Mouse (Mus musculus): ENCODE measurements around the gene Mapkapk2. TPM values are rescaled to one million over a fixed set of nuclear protein-coding genes. Genes with fewer than 3 reads are reported as not detected.

Gene Mapkapk2
- polyA plus RNA-seq, 1 experiment from 2014 or later: 40.4 TPM

DNA sequence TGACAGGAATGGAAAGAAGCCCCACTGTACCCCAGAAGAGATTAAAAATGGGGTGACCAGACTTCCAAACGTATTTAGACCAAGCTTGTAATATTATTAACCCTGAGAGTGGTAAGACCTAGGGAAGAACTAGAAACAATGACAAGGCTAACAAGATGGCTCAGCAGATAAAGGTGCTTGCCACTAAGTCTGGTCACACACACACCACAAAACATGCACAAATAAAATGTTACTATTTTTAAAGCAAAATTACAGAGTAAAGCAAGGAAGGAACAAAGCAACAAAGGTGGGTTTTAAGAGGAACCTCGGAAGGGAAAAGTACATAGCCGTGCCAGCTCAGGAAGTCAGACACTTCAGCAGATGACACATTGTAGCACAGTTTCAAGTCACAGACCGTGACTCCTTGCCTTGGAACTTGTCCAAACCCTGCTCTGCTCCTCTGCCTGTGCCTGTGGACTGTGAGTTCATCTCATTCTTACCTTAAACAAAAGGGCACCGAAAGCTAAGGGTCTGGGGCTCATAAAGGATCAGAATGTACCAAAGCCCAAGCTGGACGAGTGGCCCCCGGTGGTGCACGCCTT, 37.4 kb upstream of the Mapkapk2 start:
- ATAC-seq (ENCODE audit: insufficient number of reproducible peaks, insufficient read depth, low FRiP score, low TSS enrichment, low read depth): no peak
- Histone ChIP-seq H3K36me3 (peaks cover 5% of the 10 kb centered on the region), H3K27me3 (0 out of 2 replicates have a peak, but pooled peaks cover 3% of the 10 kb centered on the region), H3K4me2 (no peak overlapping the region), H3K27ac (no peak overlapping the region), H3K9me3 (no peaks in the 10 kb centered on the region), H3K4me1 (peaks cover 8% of the 10 kb centered on the region), H3K9ac (0 out of 2 replicates have a peak overlapping the region, but pooled peaks have one; percentile 6), H3K4me3 (no peak overlapping the region)
- WGBS: 75% methylated on average over 8 of the region's 8 CpGs

DNA sequence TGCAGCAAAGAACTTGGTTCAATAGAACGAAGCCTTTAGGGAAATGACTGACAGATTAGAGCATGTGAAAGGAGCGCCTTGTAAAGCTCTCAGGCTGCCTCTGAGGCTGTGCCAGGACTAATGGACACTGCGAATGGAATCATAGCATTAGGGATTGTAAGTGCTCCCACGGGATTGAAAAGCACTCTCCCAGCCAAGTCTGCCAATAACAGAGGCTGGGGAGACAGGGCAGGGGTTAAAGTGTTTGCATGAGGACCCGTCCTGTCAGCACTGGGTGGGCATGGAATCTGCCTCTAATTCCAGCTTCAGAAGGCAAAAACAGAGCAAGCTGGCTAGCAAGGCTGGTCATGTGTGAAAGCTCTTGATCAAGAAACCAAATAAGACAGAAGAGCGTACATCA, 36.6 kb upstream of the Mapkapk2 start:
- Histone ChIP-seq H3K4me2 (no peak overlapping the region), H3K27me3 (0 out of 2 replicates have a peak, but pooled peaks cover 3% of the 10 kb centered on the region), H3K36me3 (peaks cover 13% of the 10 kb centered on the region), H3K9ac (no peak overlapping the region), H3K4me3 (no peak overlapping the region), H3K9me3 (no peaks in the 10 kb centered on the region), H3K4me1 (peaks cover 5% of the 10 kb centered on the region), H3K27ac (no peak overlapping the region)
- WGBS: 77% methylated on average over 6 of the region's 6 CpGs
- ATAC-seq (ENCODE audit: insufficient number of reproducible peaks, insufficient read depth, low FRiP score, low TSS enrichment, low read depth): no peak

DNA sequence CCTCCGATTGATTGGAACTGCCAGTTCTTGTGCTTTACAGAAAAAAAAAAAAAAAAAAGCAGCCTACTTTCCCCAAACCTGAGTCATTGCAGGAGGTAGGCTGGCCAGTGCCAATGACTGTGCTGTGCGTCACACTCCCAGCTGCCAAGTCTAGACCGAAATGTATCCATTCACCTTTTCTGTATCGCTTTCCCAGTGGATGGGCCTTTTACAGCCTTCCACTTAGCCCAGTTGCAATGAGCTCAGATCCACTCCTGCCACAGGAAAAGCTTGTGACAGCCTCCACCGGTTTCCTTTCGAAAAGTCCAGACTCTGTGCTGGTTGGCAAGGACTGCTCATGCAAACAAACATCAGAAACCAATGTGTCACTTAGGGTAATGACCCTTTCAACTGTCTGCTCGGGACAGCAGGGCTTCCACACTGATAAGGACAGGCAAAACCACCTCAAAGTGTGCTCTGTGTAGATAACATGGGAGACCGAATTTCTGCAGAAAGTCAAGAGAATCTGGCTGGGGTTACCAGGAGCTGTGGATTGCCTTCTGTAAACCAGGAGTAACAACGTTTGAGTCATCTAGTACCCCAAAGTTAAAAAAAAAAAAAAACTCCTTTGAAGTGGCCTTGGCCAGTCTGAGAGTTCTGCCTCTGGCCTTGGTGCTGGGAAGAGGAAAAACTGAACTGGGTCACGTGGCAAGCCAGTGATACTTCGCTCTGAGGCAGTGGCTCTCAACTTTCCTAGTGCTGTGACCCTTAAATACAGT, 28.5 kb upstream of the Mapkapk2 start:
- Histone ChIP-seq H3K4me1 (no peaks in the 10 kb centered on the region), H3K36me3 (peaks cover 23% of the 10 kb centered on the region), H3K27me3 (no peaks in the 10 kb centered on the region), H3K9me3 (no peaks in the 10 kb centered on the region), H3K27ac (no peak overlapping the region), H3K9ac (no peak overlapping the region), H3K4me3 (no peak overlapping the region), H3K4me2 (no peak overlapping the region)
- WGBS: 77% methylated on average over 11 of the region's 11 CpGs
- ATAC-seq (ENCODE audit: insufficient number of reproducible peaks, insufficient read depth, low FRiP score, low TSS enrichment, low read depth): no peak

DNA sequence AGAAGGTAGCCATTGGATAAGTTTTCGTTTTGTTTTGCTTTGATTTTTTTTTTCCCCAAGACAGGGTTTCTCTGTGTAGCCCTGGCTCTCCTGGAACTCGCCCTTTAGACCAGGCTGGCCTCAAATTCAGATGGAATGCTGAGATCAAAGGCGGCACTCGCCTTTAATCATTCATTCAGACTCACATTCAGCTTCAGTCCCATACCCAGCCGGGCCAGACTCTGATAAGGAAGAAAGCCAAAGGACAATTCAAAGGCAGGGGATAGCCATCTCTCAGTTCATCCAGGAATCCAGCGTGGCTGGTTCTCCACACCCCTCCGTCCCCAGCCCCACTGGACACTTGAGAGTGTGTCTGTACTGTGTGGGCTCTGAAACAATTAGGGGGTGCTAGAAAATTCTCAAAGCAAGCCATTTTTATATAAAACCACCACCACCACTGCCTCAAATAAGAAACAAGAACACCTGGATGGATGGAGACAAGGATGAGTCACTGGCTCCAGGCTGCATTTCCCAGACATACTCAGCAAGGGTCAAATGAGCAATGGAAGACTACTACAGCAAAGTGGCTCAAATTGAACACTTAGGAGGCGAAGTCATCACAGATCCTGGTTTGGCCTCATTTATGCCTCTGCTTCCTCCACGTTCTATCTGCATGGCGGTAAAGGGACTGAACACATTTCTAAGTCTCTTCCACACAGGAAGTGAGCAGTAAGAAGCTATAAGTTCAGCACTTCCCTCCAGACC, 26.1 kb upstream of the Mapkapk2 start:
- peaks cover 5% of the 10 kb centered on the region for H3K36me3 ChIP-seq
- no peaks in the 10 kb centered on the region for H3K9me3 ChIP-seq
- H3K9ac ChIP-seq: no peak overlapping the region
- 61% methylated on average over 10 of the region's 10 CpGs for WGBS
- ATAC-seq (ENCODE audit: insufficient number of reproducible peaks, insufficient read depth, low FRiP score, low TSS enrichment, low read depth): no peak
- 0 out of 2 replicates have a peak, but pooled peaks cover 2% of the 10 kb centered on the region for H3K4me1 ChIP-seq
- H3K4me2 ChIP-seq: no peak overlapping the region
- H3K27me3 ChIP-seq: no peaks in the 10 kb centered on the region
- no peak overlapping the region for H3K27ac ChIP-seq
- H3K4me3 ChIP-seq: no peak overlapping the region

DNA sequence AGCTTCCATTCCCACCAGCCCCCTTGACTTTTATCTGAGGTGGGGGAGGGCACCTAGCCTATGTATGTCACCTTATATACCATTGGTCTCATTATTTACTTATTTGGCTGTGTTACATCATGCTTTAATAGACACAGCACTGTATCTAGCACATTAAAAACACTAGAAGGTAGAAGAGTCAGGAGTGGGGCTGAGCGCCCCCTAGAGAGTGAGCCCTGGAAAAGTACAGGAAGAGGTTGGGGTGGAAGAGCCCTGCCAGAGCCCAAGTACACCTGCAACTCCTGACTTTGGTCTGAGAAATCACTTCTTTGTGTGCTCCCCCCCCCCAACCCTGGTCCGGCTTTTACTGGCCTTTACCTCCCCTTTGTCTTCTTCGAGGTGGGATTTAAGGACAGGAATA, 24.4 kb upstream of the Mapkapk2 start:
- Histone ChIP-seq H3K27me3 (no peaks in the 10 kb centered on the region), H3K9ac (no peak overlapping the region), H3K4me2 (no peak overlapping the region), H3K36me3 (no peaks in the 10 kb centered on the region), H3K4me3 (no peak overlapping the region), H3K9me3 (no peaks in the 10 kb centered on the region), H3K27ac (no peak overlapping the region), H3K4me1 (peaks cover 3% of the 10 kb centered on the region; the same call in 1 of the 2 replicates)
- WGBS: 37% methylated on average over 3 of the region's 3 CpGs
- ATAC-seq (ENCODE audit: insufficient number of reproducible peaks, insufficient read depth, low FRiP score, low TSS enrichment, low read depth): no peak

DNA sequence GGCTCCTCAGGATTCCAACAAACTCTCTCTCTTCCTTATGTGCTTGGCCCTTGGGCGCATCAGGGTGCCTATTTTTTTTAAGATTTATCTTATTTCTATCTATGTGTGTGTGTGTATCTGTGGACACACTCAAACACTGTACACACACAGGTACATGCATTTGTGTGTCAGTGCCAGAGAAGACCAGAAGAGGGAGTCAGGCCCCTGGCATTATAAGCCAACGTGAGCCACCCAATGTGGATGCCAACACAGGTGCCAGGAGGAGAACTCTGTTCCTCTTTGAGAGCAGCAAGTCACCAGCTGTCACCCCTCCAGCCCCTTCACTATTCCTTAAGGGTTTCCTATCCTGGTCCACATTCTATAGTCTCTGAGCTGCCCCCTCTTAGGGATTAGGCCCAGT, 21.4 kb upstream of the Mapkapk2 start:
- WGBS: 65% methylated on average over 2 of the region's 2 CpGs
- Histone ChIP-seq H3K9me3 (no peaks in the 10 kb centered on the region), H3K4me1 (peaks cover 10% of the 10 kb centered on the region), H3K27me3 (0 out of 2 replicates have a peak, but pooled peaks cover 3% of the 10 kb centered on the region), H3K36me3 (no peaks in the 10 kb centered on the region), H3K4me3 (no peak overlapping the region), H3K27ac (no peak overlapping the region), H3K4me2 (no peak overlapping the region), H3K9ac (no peak overlapping the region)
- no peak for ATAC-seq (ENCODE audit: insufficient number of reproducible peaks, insufficient read depth, low FRiP score, low TSS enrichment, low read depth)

- H3K27me3 ChIP-seq: 0 out of 2 replicates have a peak, but pooled peaks cover 3% of the 10 kb centered on the region
- no peak overlapping the region for H3K27ac ChIP-seq
- no peak overlapping the region for H3K9ac ChIP-seq
- 47% methylated on average over 10 of the region's 10 CpGs for WGBS
- H3K36me3 ChIP-seq: no peaks in the 10 kb centered on the region
- H3K4me2 ChIP-seq: no peak overlapping the region
- H3K4me1 ChIP-seq: peaks cover 10% of the 10 kb centered on the region
- no peaks in the 10 kb centered on the region for H3K9me3 ChIP-seq
- no peak overlapping the region for H3K4me3 ChIP-seq
- no peak for ATAC-seq (ENCODE audit: insufficient number of reproducible peaks, insufficient read depth, low FRiP score, low TSS enrichment, low read depth)
Measured at GRCm38 (mm10) chr1:131118530-131118929, 20.9 kb upstream of the Mapkapk2 start.

- ATAC-seq (ENCODE audit: insufficient number of reproducible peaks, insufficient read depth, low FRiP score, low TSS enrichment, low read depth): no peak
- 0 out of 2 replicates have a peak, but pooled peaks cover 3% of the 10 kb centered on the region for H3K27me3 ChIP-seq
- no peak overlapping the region for H3K9ac ChIP-seq
- H3K27ac ChIP-seq: peak overlapping the region; percentile 35; the same call in 1 of the 2 replicates
- H3K4me3 ChIP-seq: no peak overlapping the region
- H3K36me3 ChIP-seq: no peaks in the 10 kb centered on the region
- peaks cover 10% of the 10 kb centered on the region for H3K4me1 ChIP-seq
- no peaks in the 10 kb centered on the region for H3K9me3 ChIP-seq
- 40% methylated on average over 13 of the region's 13 CpGs for WGBS
- no peak overlapping the region for H3K4me2 ChIP-seq
Measured at GRCm38 (mm10) chr1:131116430-131117011, 18.9 kb upstream of the Mapkapk2 start.

DNA sequence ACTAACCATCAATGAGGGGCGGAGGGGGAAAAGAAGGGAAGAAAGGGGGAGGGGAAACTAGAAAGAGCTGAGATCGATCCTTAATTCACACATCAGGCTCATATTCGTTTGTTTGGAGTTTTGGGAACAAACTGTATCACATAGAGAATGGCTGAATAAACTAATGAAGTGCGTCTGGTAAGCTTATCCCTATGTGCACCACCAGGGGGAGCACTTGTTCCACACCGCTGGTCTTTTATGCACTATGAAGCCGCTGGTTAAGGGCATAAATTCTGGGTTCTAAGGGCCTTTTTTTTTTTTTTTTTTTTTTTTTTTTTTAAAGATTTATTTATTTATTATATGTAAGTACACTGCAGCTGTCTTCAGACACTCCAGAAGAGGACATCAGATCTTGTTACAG, 18.3 kb upstream of the Mapkapk2 start:
- no peak overlapping the region for H3K9ac ChIP-seq
- H3K4me1 ChIP-seq: peaks cover 13% of the 10 kb centered on the region
- 10% methylated on average over 6 of the region's 6 CpGs for WGBS
- H3K36me3 ChIP-seq: no peaks in the 10 kb centered on the region
- no peak overlapping the region for H3K4me2 ChIP-seq
- H3K4me3 ChIP-seq: no peak overlapping the region
- no peak for ATAC-seq (ENCODE audit: insufficient number of reproducible peaks, insufficient read depth, low FRiP score, low TSS enrichment, low read depth)
- H3K27me3 ChIP-seq: 0 out of 2 replicates have a peak, but pooled peaks cover 3% of the 10 kb centered on the region
- no peak overlapping the region for H3K27ac ChIP-seq
- H3K9me3 ChIP-seq: no peaks in the 10 kb centered on the region

DNA sequence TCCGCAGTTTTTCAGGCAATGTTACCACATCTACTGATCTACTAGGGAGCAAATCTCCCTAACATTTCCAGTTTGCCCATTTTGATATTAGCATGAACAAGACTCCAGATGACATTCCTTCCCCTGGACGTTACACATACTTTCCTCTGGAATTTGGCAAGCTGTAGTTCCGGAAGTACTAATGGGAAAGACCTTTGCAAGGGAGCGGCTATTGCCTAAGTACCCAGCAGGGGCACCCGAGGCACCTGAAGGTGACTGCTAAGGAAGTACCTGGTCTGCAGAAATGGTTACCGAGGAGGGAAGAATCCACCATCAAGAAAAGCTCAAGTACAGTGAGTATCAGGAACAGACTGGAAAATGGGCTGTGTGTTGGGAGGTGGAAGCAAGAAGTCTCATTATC, 14.9 kb upstream of the Mapkapk2 start:
- no peaks in the 10 kb centered on the region for H3K9me3 ChIP-seq
- 32% methylated on average over 6 of the region's 6 CpGs for WGBS
- H3K9ac ChIP-seq: no peak overlapping the region
- H3K27me3 ChIP-seq: 0 out of 2 replicates have a peak, but pooled peaks cover 3% of the 10 kb centered on the region
- no peak overlapping the region for H3K27ac ChIP-seq
- ATAC-seq (ENCODE audit: insufficient number of reproducible peaks, insufficient read depth, low FRiP score, low TSS enrichment, low read depth): no peak
- no peak overlapping the region for H3K4me2 ChIP-seq
- peaks cover 29% of the 10 kb centered on the region for H3K4me1 ChIP-seq
- H3K4me3 ChIP-seq: no peak overlapping the region
- H3K36me3 ChIP-seq: no peaks in the 10 kb centered on the region

DNA sequence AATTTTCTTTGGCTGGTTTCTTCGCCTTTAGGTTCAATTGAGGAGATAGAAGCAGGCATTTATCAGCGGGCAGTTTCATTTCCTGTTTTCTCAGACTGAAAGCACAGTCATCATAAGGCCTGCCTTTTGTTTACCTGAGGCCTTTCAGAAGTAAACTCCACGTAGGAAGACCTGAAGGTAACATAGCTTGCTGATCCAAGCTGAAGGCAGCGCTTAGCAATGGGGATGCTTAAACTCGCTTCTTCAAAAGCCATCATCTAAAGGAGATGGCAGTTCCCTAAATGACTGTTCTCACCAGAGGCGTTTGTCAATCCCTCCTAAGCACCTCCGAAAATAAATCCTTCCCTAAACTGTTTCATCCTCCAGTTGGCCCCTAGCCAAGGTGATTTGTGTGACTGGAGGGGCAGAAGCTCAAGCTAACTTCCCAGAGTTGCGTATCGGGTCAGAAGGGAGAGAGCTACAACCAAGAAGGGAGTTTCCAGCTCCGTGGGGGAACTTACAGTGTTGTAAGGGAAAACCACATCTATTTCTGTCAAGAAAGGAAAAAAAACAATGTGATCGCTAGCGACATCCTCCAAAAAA, 13.0 kb upstream of the Mapkapk2 start:
- H3K4me2 ChIP-seq: no peak overlapping the region
- no peaks in the 10 kb centered on the region for H3K36me3 ChIP-seq
- no peak overlapping the region for H3K9ac ChIP-seq
- H3K9me3 ChIP-seq: no peaks in the 10 kb centered on the region
- 0 out of 2 replicates have a peak overlapping the region, but pooled peaks have one; percentile 49 for H3K27ac ChIP-seq
- H3K4me3 ChIP-seq: no peak overlapping the region
- no peak for ATAC-seq (ENCODE audit: insufficient number of reproducible peaks, insufficient read depth, low FRiP score, low TSS enrichment, low read depth)
- WGBS: 68% methylated on average over 12 of the region's 12 CpGs
- H3K27me3 ChIP-seq: 0 out of 2 replicates have a peak, but pooled peaks cover 3% of the 10 kb centered on the region
- H3K4me1 ChIP-seq: peaks cover 24% of the 10 kb centered on the region
